Mouse (Mus musculus) cerebellum, postnatal 4 days (tissue): Measurements from ENCODE around the gene Hist2h2ab.

ENCODE experiments used
- DNase-seq, 2 experiments: peaks; one replicate each; pipeline ENCODE4 v3.0.0; 2022; ENCODE audit warnings: low spot score in 2 of 2, mixed read lengths in 1 of 2

Gene Hist2h2ab

GRCm38 (mm10) chr3:96261623-96262022 lies 42.0 kb downstream of the Hist2h2ab start:
- DNase-seq: no peak

- peak in 1 of 2 experiments; percentile 66 for DNase-seq
Measured at GRCm38 (mm10) chr3:96262216-96262875, 42.7 kb downstream of the Hist2h2ab start.

GRCm38 (mm10) chr3:96262979-96263550 lies 43.4 kb downstream of the Hist2h2ab start, which contains the start of gene Hist2h4:
Gene Hist2h4, minus strand, starts transcription at chr3:96263311.
- peak; percentile 79 to 93 for DNase-seq

- peak in 1 of 2 experiments; percentile 39 for DNase-seq
Measured at GRCm38 (mm10) chr3:96263558-96264403, 44.1 kb downstream of the Hist2h2ab start.

GRCm38 (mm10) chr3:96264404-96264949 lies 44.8 kb downstream of the Hist2h2ab start:
- DNase-seq: no peak

DNA sequence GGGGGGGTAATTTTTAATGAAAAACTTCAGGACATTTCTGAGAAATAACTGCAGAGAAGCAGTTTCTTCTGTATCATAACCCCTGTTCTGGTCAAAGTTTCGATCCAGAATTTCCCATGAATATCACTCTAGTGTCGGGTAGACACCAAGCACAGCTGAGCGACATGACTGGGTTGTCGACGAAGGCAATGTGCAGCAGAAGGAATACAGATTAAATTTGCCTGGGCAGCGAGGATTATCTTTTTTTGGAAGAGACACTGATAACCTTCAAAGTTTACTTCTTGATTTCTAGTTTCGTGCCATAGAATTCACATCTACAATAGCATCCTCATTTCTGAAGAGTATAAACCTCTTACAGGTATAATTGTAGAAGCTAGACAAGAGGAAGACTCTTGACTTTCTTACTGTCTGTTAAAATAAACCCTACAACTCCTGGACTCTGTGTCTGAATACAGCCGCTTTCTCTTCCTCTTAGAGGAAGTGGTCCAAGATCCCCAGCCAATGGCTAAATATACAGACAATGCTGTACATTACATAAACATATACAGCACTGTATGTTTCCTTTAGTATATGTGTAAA lies 46.6 kb downstream of the Hist2h2ab start:
- no peak for DNase-seq

DNA sequence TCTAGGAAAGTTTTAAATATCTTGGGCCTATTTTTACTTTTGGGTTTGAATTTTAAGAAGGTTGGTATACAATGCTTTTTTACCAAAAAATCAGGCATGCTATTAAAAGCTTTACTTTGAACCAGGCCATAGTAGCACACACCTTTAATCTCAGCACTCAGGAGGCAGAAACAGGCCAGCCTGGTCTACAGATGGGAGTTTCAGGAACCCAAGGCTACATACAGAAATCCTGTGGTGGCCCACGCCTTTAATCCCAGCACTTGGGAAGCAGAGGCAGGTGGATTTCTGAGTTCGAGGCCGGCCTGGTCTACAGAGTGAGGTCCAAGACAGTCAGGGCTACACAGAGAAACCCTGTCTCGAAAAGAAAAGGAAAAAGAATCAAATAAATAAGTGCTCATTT lies 47.9 kb downstream of the Hist2h2ab start:
- no peak for DNase-seq

- peak; percentile 58 to 77 for DNase-seq
Measured at GRCm38 (mm10) chr3:96268051-96268775, 48.5 kb downstream of the Hist2h2ab start, which contains the start of gene Hist2h3b. Gene Hist2h3b, plus strand, starts transcription at chr3:96268654.

DNA sequence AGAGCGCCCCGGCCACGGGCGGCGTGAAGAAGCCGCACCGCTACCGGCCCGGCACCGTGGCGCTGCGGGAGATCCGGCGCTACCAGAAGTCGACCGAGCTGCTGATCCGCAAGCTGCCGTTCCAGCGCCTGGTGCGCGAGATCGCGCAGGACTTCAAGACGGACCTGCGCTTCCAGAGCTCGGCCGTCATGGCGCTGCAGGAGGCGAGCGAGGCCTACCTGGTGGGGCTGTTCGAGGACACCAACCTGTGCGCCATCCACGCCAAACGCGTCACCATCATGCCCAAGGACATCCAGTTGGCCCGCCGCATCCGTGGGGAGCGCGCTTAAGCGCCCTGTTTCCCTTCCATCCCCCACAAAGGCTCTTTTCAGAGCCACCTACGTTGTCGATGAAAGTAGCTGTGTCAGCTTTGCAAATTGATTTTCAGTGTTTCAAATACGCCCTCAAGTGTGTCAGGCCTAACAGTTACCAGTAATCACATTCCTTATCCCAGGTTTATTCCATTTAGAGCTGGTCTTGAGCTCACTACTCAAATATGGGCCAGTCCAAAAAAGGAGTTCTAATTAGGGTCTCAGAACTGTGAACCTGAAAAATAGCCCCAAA lies 49.2 kb downstream of the Hist2h2ab start:
- peak in 1 of 2 experiments; percentile 22 for DNase-seq
